Mouse (Mus musculus) kidney, postnatal 25 days (tissue): ENCODE results near the gene Cep135.

Experiments used
- DNase-seq, 2 experiments: peaks; one replicate each; pipeline ENCODE4 v3.0.0; 2021; ENCODE audit warnings: mixed read lengths in 2 of 2

The Cep135 gene

DNA sequence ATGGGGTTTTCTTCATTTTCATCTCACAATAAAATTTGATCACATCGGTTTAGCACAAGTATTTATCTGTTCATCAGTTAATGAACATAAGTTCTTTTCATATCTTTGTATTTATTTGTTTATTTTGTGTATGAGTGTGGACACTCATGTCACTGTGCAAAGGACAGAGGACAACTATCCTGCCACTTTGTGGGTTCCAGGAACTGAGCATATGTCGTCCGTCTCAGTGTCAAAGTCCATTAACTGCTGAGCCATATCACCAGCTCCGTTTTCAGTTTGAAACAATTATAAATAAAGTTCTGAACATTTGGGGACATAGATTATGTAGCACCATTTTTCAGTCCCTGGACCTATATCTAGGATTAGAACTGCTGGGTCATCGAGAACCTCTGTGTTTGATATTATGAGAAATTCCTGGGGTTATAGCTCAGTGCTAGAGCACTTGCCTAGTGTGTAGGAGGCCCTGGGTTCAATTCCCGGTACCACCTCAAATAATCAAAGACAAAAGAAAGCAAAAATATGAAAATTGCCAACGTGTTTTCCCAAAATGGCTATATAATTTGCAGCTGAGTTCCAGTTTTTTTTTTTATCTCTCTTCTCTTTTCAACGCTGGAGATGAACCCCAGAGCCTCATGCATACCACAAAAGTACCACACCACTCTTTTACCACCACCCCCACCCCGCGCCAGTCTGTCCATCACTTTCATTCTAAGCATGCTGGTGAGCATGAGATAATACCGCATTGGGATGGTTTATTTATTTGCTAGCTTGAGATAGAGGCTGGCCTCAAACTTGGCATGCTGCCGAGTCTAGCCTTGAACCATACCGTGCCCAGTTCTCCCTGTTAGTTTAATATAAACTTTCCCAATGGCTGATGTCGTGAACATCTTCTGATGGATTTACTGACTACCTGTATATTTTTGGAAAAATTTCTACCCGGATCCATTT is 96.4 kb downstream of the Cep135 start:
- peak in 1 of 2 experiments; percentile 8 for DNase-seq

DNA sequence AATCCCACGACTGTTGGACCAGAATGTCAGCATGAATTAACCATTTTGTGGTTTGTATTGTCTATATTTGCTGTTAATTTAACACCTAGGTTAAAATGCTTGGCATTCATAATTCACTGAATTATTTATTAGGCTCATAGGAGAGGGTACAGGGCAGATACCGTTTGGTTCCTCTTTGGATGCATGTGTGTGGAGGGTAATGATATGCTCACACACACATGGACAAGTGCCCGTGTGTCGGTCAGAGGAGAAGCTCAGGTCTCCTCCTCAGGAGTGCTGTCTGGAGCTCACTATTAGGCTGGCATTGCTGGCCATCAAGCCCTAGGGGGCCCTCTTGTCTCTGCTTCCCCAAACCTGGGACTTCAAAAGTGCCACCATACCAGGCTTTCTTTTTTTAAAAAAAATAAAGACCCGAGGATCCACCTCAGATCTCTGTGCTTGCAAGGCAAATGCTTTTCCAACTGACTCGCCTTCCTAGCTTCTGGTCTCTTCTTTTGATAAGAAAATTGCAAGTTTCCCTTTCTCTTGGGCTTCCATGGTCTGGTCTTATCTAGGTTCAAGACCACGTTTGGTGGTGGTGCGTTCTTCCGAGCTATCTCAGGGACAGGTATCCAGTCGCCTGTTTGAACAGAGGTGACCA is 99.6 kb downstream of the Cep135 start:
- no peak for DNase-seq

DNA sequence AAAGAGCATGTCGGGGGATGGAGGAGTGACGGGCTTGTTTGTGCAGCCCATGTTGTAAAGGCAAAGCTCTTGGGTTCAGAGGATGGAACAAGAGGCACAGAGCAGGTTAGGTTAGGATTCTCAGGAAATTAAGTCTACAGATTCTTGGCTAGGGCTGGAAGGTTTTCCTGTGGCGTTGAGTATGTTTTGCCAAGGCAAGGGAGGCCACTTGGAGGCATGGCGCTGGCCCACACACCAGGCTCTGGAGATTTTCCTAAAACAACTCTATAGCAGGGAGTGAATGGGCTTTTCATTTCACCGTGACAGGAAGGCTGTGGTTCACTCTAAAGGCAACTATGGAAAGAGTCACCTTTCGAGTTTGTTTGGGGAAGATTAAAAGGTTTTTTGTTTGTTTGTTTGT is 100.1 kb downstream of the Cep135 start:
- DNase-seq: no peak

DNA sequence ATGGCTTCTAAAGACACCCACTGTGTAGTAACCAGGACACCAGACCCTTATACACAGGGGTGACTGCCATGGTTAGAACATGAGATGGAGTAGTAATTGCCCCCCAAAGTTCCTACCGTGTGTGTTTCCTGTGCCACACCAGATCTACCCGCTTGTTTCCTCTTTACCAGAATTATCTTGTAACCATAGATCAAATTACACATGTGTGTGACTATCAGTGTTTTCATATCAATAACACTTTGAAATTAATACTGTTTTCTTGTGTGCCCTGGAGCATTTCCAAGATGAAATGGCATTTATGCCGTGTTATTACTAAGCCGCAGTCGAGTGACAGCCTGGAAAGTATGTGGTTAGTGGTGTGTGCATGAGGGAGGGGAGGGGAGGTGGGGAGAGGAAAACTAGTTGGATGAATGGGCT is 101.7 kb downstream of the Cep135 start:
- DNase-seq: no peak

DNA sequence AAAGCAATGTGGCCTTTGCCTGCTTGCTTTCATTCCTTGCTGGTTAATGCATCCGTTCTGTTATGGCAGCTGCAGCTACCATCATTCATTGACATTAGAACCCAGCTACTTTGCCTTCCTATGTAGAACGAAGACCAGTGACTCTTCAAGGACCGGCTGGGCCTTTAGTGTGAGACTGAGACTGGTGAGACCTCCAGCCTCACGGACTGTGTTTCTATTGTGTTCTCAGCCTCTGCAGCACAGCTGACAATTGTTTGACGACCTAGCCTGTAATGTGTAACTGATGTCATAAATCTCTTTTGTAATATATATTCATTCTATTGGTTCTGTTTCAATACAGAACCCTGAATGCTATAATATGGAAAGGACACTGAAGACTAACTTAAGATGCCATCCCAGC is 102.8 kb downstream of the Cep135 start:
- DNase-seq: no peak

DNA sequence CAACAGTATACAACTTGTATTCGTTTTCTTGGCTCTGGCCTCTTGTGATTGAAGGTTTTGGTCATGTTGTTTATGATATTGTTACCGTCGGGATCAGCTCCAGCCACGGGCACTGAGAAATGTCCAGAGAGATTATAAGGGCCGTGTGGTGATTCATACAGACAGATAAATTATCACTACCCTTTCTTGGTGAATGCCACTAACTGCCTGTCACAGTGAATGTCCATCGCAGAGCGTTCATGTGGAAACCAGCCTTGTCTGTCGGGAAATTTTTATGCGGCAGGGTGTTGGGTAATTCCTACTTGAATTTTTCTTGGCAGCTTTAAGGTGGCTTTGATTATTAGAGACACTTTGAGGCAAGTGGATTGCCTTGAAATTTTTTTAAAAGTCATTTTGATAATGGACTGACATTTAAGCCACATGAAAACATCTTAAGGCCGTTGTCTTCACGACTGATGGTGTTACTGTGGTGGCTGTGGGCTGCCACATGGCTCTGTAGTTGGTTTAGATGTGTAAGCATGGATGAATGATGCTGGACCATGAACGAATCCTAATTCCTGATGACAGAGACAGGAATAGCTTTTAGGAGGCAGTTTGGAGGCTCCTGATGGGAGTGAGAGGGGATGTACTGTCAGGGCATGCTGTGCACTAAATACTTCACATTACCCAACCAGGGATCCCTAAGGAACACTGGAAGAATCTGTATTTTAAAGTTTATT is 103.4 kb downstream of the Cep135 start:
- no peak for DNase-seq
